Mouse (Mus musculus) E14TG2a.4 (cell line): ENCODE data around the gene Atad3a.

Source experiments
- CTCF ChIP-seq: conservative IDR thresholded peaks from 2 replicates; pipeline ENCODE4 v1.5.1; 2014; ENCODE audit warnings: low read length
- NANOG ChIP-seq: IDR thresholded peaks from 2 replicates; pipeline ENCODE4 v1.6.1; 2014; ENCODE audit warnings: borderline replicate concordance, low read length, mixed read lengths
- POU5F1 ChIP-seq: IDR thresholded peaks from 2 replicates; pipeline ENCODE4 v1.6.1; 2014; ENCODE audit warnings: low read length, borderline replicate concordance

- TF ChIP-seq CTCF, result no peak
- TF ChIP-seq NANOG, result peak; percentile 31; the same call in 1 of the 2 replicates
- no peak for TF ChIP-seq POU5F1
Observed at GRCm38 (mm10) chr4:155774280-155774754, 13.4 kb upstream of the Atad3a start, which contains the start of gene Vwa1.
